Mouse (Mus musculus) MEL (cell line): ENCODE measurements at regions not wholly inside any gene's neighbourhood (a gene's known extent, or its start where the extent isn't known, plus 50 kb on each side); places are given as distances from the start of the nearest gene placed in this dataset.

Experiments used
- DNase-seq: peaks from one replicate; pipeline ENCODE4 v3.0.0; 2011; ENCODE audit warnings: low read depth, low spot score
- H3K27ac ChIP-seq: 2 replicates; pipeline ENCODE4 v1.5.1; 2012; ENCODE audit warnings: low read depth, mild to moderate bottlenecking, control low read depth, low read length, moderate library complexity; ENCODE audit not compliant: control insufficient read depth
- H3K27me3 ChIP-seq, 2 experiments: fragments of 150-350 bp in 1 of 2; sonication (generic) in 1 of 2; 2 replicates each; pipeline ENCODE4 v1.6.1; 2012; ENCODE audit warnings: low read length in 2 of 2, mild to moderate bottlenecking in 2 of 2, improper control_type of control experiment in 1 of 2, moderate library complexity in 1 of 2; ENCODE audit not compliant: insufficient read depth in 2 of 2, control insufficient read depth in 1 of 2
- H3K36me3 ChIP-seq, 2 experiments: 2 replicates each; pipeline ENCODE4 v1.6.1; 2012 to 2014; ENCODE audit warnings: low read length in 2 of 2, improper control_type of control experiment in 1 of 2, inconsistent platforms in 1 of 2, mild to moderate bottlenecking in 1 of 2; ENCODE audit not compliant: insufficient read depth in 2 of 2, control insufficient read depth in 1 of 2
- H3K4me1 ChIP-seq, 2 experiments: fragments of 150-350 bp in 1 of 2; sonication (generic) in 1 of 2; 2 replicates each; pipeline ENCODE4 v1.6.1; 2012; ENCODE audit warnings: low read length in 2 of 2, improper control_type of control experiment in 1 of 2, mild to moderate bottlenecking in 1 of 2; ENCODE audit not compliant: insufficient read depth in 2 of 2, control insufficient read depth in 1 of 2
- H3K4me3 ChIP-seq, 2 experiments: fragments of 150-350 bp in 1 of 2; sonication (generic) in 1 of 2; 2 replicates each; pipeline ENCODE4 v1.5.1; 2012; ENCODE audit warnings: low read depth in 2 of 2, low read length in 2 of 2, mild to moderate bottlenecking in 2 of 2, moderate library complexity in 2 of 2, control low read depth in 1 of 2, improper control_type of control experiment in 1 of 2; ENCODE audit not compliant: control insufficient read depth in 1 of 2, insufficient read depth in 1 of 2
- H3K79me2 ChIP-seq: 2 replicates; pipeline ENCODE4 v1.6.1; 2012; ENCODE audit warnings: mild to moderate bottlenecking, low read length, moderate library complexity; ENCODE audit not compliant: control insufficient read depth, poor library complexity, insufficient read depth
- H3K9ac ChIP-seq: 2 replicates; pipeline ENCODE4 v1.6.1; 2012; ENCODE audit warnings: low read depth, mild to moderate bottlenecking, control low read depth, low read length, moderate library complexity; ENCODE audit not compliant: control insufficient read depth, poor library complexity, severe bottlenecking
- H3K9me3 ChIP-seq: fragments of 150-350 bp; sonication (generic); replicated peaks from 2 replicates; pipeline ENCODE4 v1.6.1; 2012; ENCODE audit warnings: mild to moderate bottlenecking, low read length, improper control_type of control experiment, moderate library complexity; ENCODE audit not compliant: insufficient read depth
- CHD1 ChIP-seq: IDR thresholded peaks from 2 replicates; pipeline ENCODE4 v1.6.1; 2012; ENCODE audit warnings: low read depth, mild to moderate bottlenecking, inconsistent platforms, low read length, improper control_type of control experiment
- CTCF ChIP-seq, 3 experiments: IDR thresholded peaks in 2 of 3; conservative IDR thresholded peaks in 1 of 3; 2 replicates each; pipeline ENCODE4 v1.5.1; 2011 to 2012; ENCODE audit warnings: low read length in 3 of 3, low read depth in 2 of 3, mild to moderate bottlenecking in 2 of 3, improper control_type of control experiment in 1 of 3, inconsistent platforms in 1 of 3, mixed read lengths in 1 of 3, moderate library complexity in 1 of 3; ENCODE audit not compliant: control insufficient read depth in 1 of 3, insufficient read depth in 1 of 3, poor library complexity in 1 of 3, severe bottlenecking in 1 of 3
- E2F4 ChIP-seq: IDR thresholded peaks from 2 replicates; pipeline ENCODE4 v1.6.1; 2011; ENCODE audit warnings: low read depth, low read length, improper control_type of control experiment, borderline replicate concordance
- EP300 ChIP-seq, 2 experiments: IDR thresholded peaks; 2 replicates each; pipeline ENCODE4 v1.6.1; 2011; ENCODE audit warnings: improper control_type of control experiment in 2 of 2, low read length in 2 of 2, low read depth in 1 of 2, mild to moderate bottlenecking in 1 of 2
- ETS1 ChIP-seq: IDR thresholded peaks from 2 replicates; pipeline ENCODE4 v1.6.1; 2012; ENCODE audit warnings: low read depth, mild to moderate bottlenecking, inconsistent platforms, low read length, improper control_type of control experiment, moderate library complexity
- GATA1 ChIP-seq: IDR thresholded peaks from 2 replicates; pipeline ENCODE4 v1.6.1; 2011; ENCODE audit warnings: low read depth, low read length, improper control_type of control experiment
- JUND ChIP-seq: IDR thresholded peaks from 2 replicates; pipeline ENCODE4 v1.6.1; 2011; ENCODE audit warnings: low read depth, mild to moderate bottlenecking, improper control_type of control experiment, low read length
- KAT2A ChIP-seq: conservative IDR thresholded peaks from 2 replicates; pipeline ENCODE4 v1.6.1; 2012; ENCODE audit warnings: low read depth, low read length, improper control_type of control experiment, inconsistent platforms
- MAX ChIP-seq: IDR thresholded peaks from 2 replicates; pipeline ENCODE4 v1.6.1; 2011; ENCODE audit warnings: low read length, improper control_type of control experiment
- MAZ ChIP-seq: IDR thresholded peaks from 2 replicates; pipeline ENCODE4 v1.6.1; 2012; ENCODE audit warnings: low read depth, mild to moderate bottlenecking, inconsistent platforms, low read length, improper control_type of control experiment
- MYB ChIP-seq: IDR thresholded peaks from 2 replicates; pipeline ENCODE4 v1.6.1; 2011; ENCODE audit warnings: mild to moderate bottlenecking, low read depth, low read length, improper control_type of control experiment
- MYC ChIP-seq: IDR thresholded peaks from 2 replicates; pipeline ENCODE4 v1.6.1; 2011; ENCODE audit warnings: low read depth, mild to moderate bottlenecking, low read length, improper control_type of control experiment, moderate library complexity
- POLR2AphosphoS2 ChIP-seq: IDR thresholded peaks from 2 replicates; pipeline ENCODE4 v1.6.1; 2011; ENCODE audit warnings: low read length, improper control_type of control experiment
- POLR2AphosphoS5 ChIP-seq: IDR thresholded peaks from 2 replicates; pipeline ENCODE4 v1.6.1; 2012; ENCODE audit warnings: low read depth, borderline replicate concordance, mild to moderate bottlenecking, inconsistent platforms, low read length, moderate library complexity, mixed read lengths
- RAD21 ChIP-seq: IDR thresholded peaks from 2 replicates; pipeline ENCODE4 v1.6.1; 2011; ENCODE audit warnings: mild to moderate bottlenecking, low read depth, low read length, improper control_type of control experiment
- RCOR1 ChIP-seq: IDR thresholded peaks from 2 replicates; pipeline ENCODE4 v1.6.1; 2012; ENCODE audit warnings: low read depth, mild to moderate bottlenecking, inconsistent platforms, low read length, improper control_type of control experiment
- SMC3 ChIP-seq: IDR thresholded peaks from 2 replicates; pipeline ENCODE4 v1.6.1; 2011; ENCODE audit warnings: low read depth, low read length, improper control_type of control experiment
- TAL1 ChIP-seq: IDR thresholded peaks from 2 replicates; pipeline ENCODE4 v1.6.1; 2012; ENCODE audit warnings: mild to moderate bottlenecking, inconsistent platforms, low read length, moderate library complexity, mixed read lengths
- TBP ChIP-seq: IDR thresholded peaks from 2 replicates; pipeline ENCODE4 v1.8.0; 2011; ENCODE audit warnings: low read depth, low read length, improper control_type of control experiment
- USF1 ChIP-seq: IDR thresholded peaks from 2 replicates; pipeline ENCODE4 v1.6.1; 2014; ENCODE audit warnings: low read depth, mild to moderate bottlenecking, inconsistent platforms, low read length, improper control_type of control experiment, moderate library complexity
- USF2 ChIP-seq, 2 experiments: IDR thresholded peaks; 2 replicates each; pipeline ENCODE4 v1.6.1; 2011 to 2012; ENCODE audit warnings: improper control_type of control experiment in 2 of 2, low read length in 2 of 2, borderline replicate concordance in 1 of 2, inconsistent platforms in 1 of 2, low read depth in 1 of 2, mild to moderate bottlenecking in 1 of 2; ENCODE audit not compliant: insufficient read depth in 1 of 2
- ZC3H11A ChIP-seq: IDR thresholded peaks from 2 replicates; pipeline ENCODE4 v1.6.1; 2012; ENCODE audit warnings: low read depth, mild to moderate bottlenecking, inconsistent platforms, low read length, improper control_type of control experiment
- ZMIZ1 ChIP-seq: IDR thresholded peaks from 2 replicates; pipeline ENCODE4 v1.6.1; 2012; ENCODE audit warnings: low read depth, mild to moderate bottlenecking, inconsistent platforms, low read length, improper control_type of control experiment, moderate library complexity
- ZNF384 ChIP-seq: IDR thresholded peaks from 2 replicates; pipeline ENCODE4 v1.6.1; 2012; ENCODE audit warnings: low read depth, mild to moderate bottlenecking, inconsistent platforms, low read length, improper control_type of control experiment

- Histone ChIP-seq H3K79me2 (no peaks in the 10 kb centered on the region), H3K27me3 (peaks cover 0 to 3% of the 10 kb centered on the region in 2 experiments; a peak in 2 of 4 replicates), H3K36me3 (no peaks in the 10 kb centered on the region), H3K9ac (no peak overlapping the region), H3K4me3 (no peak overlapping the region), H3K27ac (no peak overlapping the region), H3K9me3 (no peaks in the 10 kb centered on the region), H3K4me1 (no peaks in the 10 kb centered on the region)
- TF ChIP-seq GATA1 (no peak), ETS1 (no peak), RAD21 (no peak), ZC3H11A (no peak), EP300 (IDR thresholded peaks at IDR 0.05; ENCODE audit: low read depth in 1 of 2, low read length in 2 of 2) (no peak), ZMIZ1 (no peak), KAT2A (no peak), CTCF (IDR thresholded peaks at IDR 0.05 in 2 of 3, conservative IDR thresholded peaks at IDR 0.05 in 1 of 3; ENCODE audit: control insufficient read depth in 1 of 3, insufficient read depth in 1 of 3, low read depth in 2 of 3, low read length in 3 of 3, poor library complexity in 1 of 3, severe bottlenecking in 1 of 3) (no peak), MYB (no peak), POLR2AphosphoS5 (no peak), RCOR1 (no peak)
- no peak for DNase-seq
Measured at GRCm38 (mm10) chrX:10776516-10776818, 61.7 kb downstream of the Mid1ip1 start.

- no peak overlapping the region for H3K4me3 ChIP-seq
- no peaks in the 10 kb centered on the region for H3K36me3 ChIP-seq
- no peak overlapping the region for H3K27ac ChIP-seq
- H3K27me3 ChIP-seq: peaks cover 0 to 3% of the 10 kb centered on the region in 2 experiments; a peak in 3 of 4 replicates
- H3K79me2 ChIP-seq: no peaks in the 10 kb centered on the region
- TF ChIP-seq JUND: no peak
- TF ChIP-seq MYC: no peak
- TF ChIP-seq USF2 (IDR thresholded peaks at IDR 0.05; ENCODE audit: borderline replicate concordance in 1 of 2, insufficient read depth in 1 of 2, low read depth in 1 of 2, low read length in 2 of 2): no peak
- no peak for TF ChIP-seq EP300 (IDR thresholded peaks at IDR 0.05; ENCODE audit: low read depth in 1 of 2, low read length in 2 of 2)
- TF ChIP-seq CTCF (IDR thresholded peaks at IDR 0.05 in 2 of 3, conservative IDR thresholded peaks at IDR 0.05 in 1 of 3; ENCODE audit: control insufficient read depth in 1 of 3, insufficient read depth in 1 of 3, low read depth in 2 of 3, low read length in 3 of 3, poor library complexity in 1 of 3, severe bottlenecking in 1 of 3): no peak
- TF ChIP-seq MAX: no peak
- no peak for TF ChIP-seq SMC3
- TF ChIP-seq CHD1: no peak
- no peak for TF ChIP-seq TAL1
- TF ChIP-seq TBP: no peak
- no peak for TF ChIP-seq ZMIZ1
- TF ChIP-seq RCOR1: no peak
- no peak for TF ChIP-seq ZC3H11A
- no peak for TF ChIP-seq POLR2AphosphoS2
- TF ChIP-seq USF1: no peak
- no peak for TF ChIP-seq KAT2A
- no peak for TF ChIP-seq ZNF384
- no peak for TF ChIP-seq E2F4
- TF ChIP-seq MAZ: no peak
- H3K9ac ChIP-seq: no peak overlapping the region
- H3K4me1 ChIP-seq: no peaks in the 10 kb centered on the region
- no peak for DNase-seq
- no peaks in the 10 kb centered on the region for H3K9me3 ChIP-seq
Measured at GRCm38 (mm10) chrX:10778014-10778413, 63.2 kb downstream of the Mid1ip1 start.
